Mouse (Mus musculus): ENCODE data around the gene Gm10338.
"Not testable (repeated sequence)": the region's sequence is repeated elsewhere in the genome, so short reads cannot be mapped to it uniquely, and the experiment has no call there.

DNA sequence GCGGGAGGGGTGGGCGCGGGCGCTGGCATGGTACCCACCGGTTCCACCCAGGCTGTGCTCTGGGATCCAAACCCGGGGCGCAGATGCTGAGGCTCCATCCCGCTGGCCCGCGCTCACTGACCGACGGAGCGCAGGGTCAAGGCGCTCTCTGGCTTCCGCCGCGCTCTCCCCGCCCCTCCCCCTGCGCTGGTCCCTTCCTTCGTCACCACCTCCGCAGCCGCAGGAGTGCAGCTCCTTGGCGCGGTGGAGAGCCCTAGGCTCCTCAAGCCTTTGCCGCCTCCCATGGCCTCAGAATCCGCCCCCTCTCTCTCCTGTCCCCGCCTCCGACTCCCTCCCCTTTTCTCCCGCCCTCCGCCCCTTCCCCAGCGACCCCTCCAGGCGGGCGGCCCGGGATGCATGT, 27.0 kb downstream of the Gm10338 start, which contains the start of gene Gm3558:
- not testable (repeated sequence) for TF ChIP-seq CTCF (IDR thresholded peaks at IDR 0.05; ENCODE audit: low read depth, low read length); POLR2A (IDR thresholded peaks at IDR 0.05; ENCODE audit: borderline replicate concordance, low read depth, low read length)
